Mouse (Mus musculus) kidney, embryonic 14.5 days (tissue): ENCODE results near the gene Phox2b. TPM values are rescaled to one million over a fixed set of nuclear protein-coding genes. Genes with fewer than 3 reads are reported as not detected.

Experiments used
- ATAC-seq: fragments of 200-750 bp; cut with Nextera tagmentation; 2 replicates; pipeline ENCODE4 v1.8.0; 2017; ENCODE audit warnings: moderate number of reproducible peaks, mild to moderate bottlenecking, moderate TSS enrichment, moderate library complexity; ENCODE audit not compliant: low FRiP score, low TSS enrichment
- H3K27ac ChIP-seq: fragments of 300-500 bp; sonication (generic); 2 replicates; pipeline ENCODE4 v1.5.1; 2014; ENCODE audit warnings: low read depth, mild to moderate bottlenecking, low read length, moderate library complexity, mixed read lengths
- H3K27me3 ChIP-seq: fragments of 300-500 bp; sonication (generic); 2 replicates; pipeline ENCODE4 v1.6.1; 2014; ENCODE audit warnings: mild to moderate bottlenecking, low read length; ENCODE audit not compliant: control insufficient read depth, insufficient read depth
- H3K36me3 ChIP-seq: fragments of 300-500 bp; sonication (generic); 2 replicates; pipeline ENCODE4 v1.6.1; 2014; ENCODE audit warnings: low read length, mixed read lengths; ENCODE audit not compliant: control insufficient read depth, insufficient read depth
- H3K4me1 ChIP-seq: fragments of 300-500 bp; sonication (generic); 2 replicates; pipeline ENCODE4 v1.6.1; 2014; ENCODE audit warnings: low read length, mixed read lengths; ENCODE audit not compliant: control insufficient read depth, insufficient read depth
- H3K4me2 ChIP-seq: fragments of 300-500 bp; sonication (generic); replicated peaks from 2 replicates; pipeline ENCODE4 v1.6.1; 2014; ENCODE audit warnings: low read depth, mild to moderate bottlenecking, low read length
- H3K4me3 ChIP-seq: fragments of 300-500 bp; sonication (generic); 2 replicates; pipeline ENCODE4 v1.5.1; 2014; ENCODE audit warnings: mild to moderate bottlenecking, low read length
- H3K9ac ChIP-seq: fragments of 300-500 bp; sonication (generic); 2 replicates; pipeline ENCODE4 v1.6.1; 2014; ENCODE audit warnings: low read depth, mild to moderate bottlenecking, low read length, moderate library complexity
- H3K9me3 ChIP-seq: fragments of 300-500 bp; sonication (generic); 2 replicates; pipeline ENCODE4 v1.6.1; 2016; ENCODE audit warnings: low read length; ENCODE audit not compliant: control insufficient read depth
- WGBS: fragments of 180-500 bp; shearing (Covaris S2); extraction: QIAGEN DNeasy Blood & Tissue Kit; methylation state at CpG from one replicate; pipeline ENCODE4 v1.1.7; 2014; 5-methylcytosine and 5-hydroxymethylcytosine counted together
- polyA plus RNA-seq: library from polyadenylated mRNA; unstranded; fragments of >200 nt; fragmentation: Nextera tagmentation; extraction: Ambion mirVana; gene quantifications from 2 replicates; pipeline ENCODE4 v1.2.1, GENCODE M21; 2014

The Phox2b gene
- polyA plus RNA-seq, 1 experiment from 2014 or later: not detected

GRCm38 (mm10) chr5:67101793-67102600 lies 2.9 kb upstream of the Phox2b start:
- Histone ChIP-seq H3K9me3 (no peaks in the 10 kb centered on the region), H3K27me3 (peaks cover 86% of the 10 kb centered on the region), H3K27ac (no peak overlapping the region), H3K4me1 (no peaks in the 10 kb centered on the region), H3K9ac (no peak overlapping the region), H3K4me3 (no peak overlapping the region), H3K4me2 (no peak overlapping the region), H3K36me3 (no peaks in the 10 kb centered on the region)
- 3% methylated on average over 28 of the region's 28 CpGs for WGBS
- ATAC-seq: peak; percentile 80

GRCm38 (mm10) chr5:67101395-67101760 lies 2.3 kb upstream of the Phox2b start:
- no peak for ATAC-seq
- 4% methylated on average over 9 of the region's 9 CpGs for WGBS
- no peak overlapping the region for H3K27ac ChIP-seq
- no peaks in the 10 kb centered on the region for H3K36me3 ChIP-seq
- H3K9ac ChIP-seq: no peak overlapping the region
- H3K9me3 ChIP-seq: no peaks in the 10 kb centered on the region
- no peaks in the 10 kb centered on the region for H3K4me1 ChIP-seq
- H3K27me3 ChIP-seq: peaks cover 88% of the 10 kb centered on the region
- H3K4me3 ChIP-seq: no peak overlapping the region
- H3K4me2 ChIP-seq: no peak overlapping the region

- H3K9ac ChIP-seq: no peak overlapping the region
- WGBS: 1% methylated on average over 34 of the region's 34 CpGs
- no peak overlapping the region for H3K27ac ChIP-seq
- H3K4me1 ChIP-seq: peaks cover 5% of the 10 kb centered on the region; the same call in 1 of the 2 replicates
- ATAC-seq: no peak
- no peak overlapping the region for H3K4me3 ChIP-seq
- H3K36me3 ChIP-seq: no peaks in the 10 kb centered on the region
- no peaks in the 10 kb centered on the region for H3K9me3 ChIP-seq
- H3K4me2 ChIP-seq: no peak overlapping the region
- peaks cover 89% of the 10 kb centered on the region for H3K27me3 ChIP-seq
These were observed 1.7 kb upstream of the Phox2b start for GRCm38 (mm10) chr5:67100564-67101394.

- H3K27me3 ChIP-seq: peaks cover 91% of the 10 kb centered on the region
- no peak overlapping the region for H3K4me2 ChIP-seq
- no peaks in the 10 kb centered on the region for H3K9me3 ChIP-seq
- peaks cover 5% of the 10 kb centered on the region; the same call in 1 of the 2 replicates for H3K4me1 ChIP-seq
- no peaks in the 10 kb centered on the region for H3K36me3 ChIP-seq
- WGBS: 1% methylated on average over 32 of the region's 32 CpGs
- H3K27ac ChIP-seq: no peak overlapping the region
- no peak overlapping the region for H3K9ac ChIP-seq
- ATAC-seq: no peak
- H3K4me3 ChIP-seq: no peak overlapping the region
These were observed 531 bp upstream of the Phox2b start for GRCm38 (mm10) chr5:67099393-67100271.

- ATAC-seq: no peak
- Histone ChIP-seq H3K9ac (no peak overlapping the region), H3K4me3 (no peak overlapping the region; the same call in 1 of the 2 replicates), H3K9me3 (no peaks in the 10 kb centered on the region), H3K27ac (no peak overlapping the region), H3K27me3 (peaks cover 89% of the 10 kb centered on the region), H3K4me2 (no peak overlapping the region), H3K36me3 (no peaks in the 10 kb centered on the region), H3K4me1 (peaks cover 5% of the 10 kb centered on the region; the same call in 1 of the 2 replicates)
- 1% methylated on average over 23 of the region's 23 CpGs for WGBS
These were observed 909 bp downstream of the Phox2b start for GRCm38 (mm10) chr5:67098051-67098732.

DNA sequence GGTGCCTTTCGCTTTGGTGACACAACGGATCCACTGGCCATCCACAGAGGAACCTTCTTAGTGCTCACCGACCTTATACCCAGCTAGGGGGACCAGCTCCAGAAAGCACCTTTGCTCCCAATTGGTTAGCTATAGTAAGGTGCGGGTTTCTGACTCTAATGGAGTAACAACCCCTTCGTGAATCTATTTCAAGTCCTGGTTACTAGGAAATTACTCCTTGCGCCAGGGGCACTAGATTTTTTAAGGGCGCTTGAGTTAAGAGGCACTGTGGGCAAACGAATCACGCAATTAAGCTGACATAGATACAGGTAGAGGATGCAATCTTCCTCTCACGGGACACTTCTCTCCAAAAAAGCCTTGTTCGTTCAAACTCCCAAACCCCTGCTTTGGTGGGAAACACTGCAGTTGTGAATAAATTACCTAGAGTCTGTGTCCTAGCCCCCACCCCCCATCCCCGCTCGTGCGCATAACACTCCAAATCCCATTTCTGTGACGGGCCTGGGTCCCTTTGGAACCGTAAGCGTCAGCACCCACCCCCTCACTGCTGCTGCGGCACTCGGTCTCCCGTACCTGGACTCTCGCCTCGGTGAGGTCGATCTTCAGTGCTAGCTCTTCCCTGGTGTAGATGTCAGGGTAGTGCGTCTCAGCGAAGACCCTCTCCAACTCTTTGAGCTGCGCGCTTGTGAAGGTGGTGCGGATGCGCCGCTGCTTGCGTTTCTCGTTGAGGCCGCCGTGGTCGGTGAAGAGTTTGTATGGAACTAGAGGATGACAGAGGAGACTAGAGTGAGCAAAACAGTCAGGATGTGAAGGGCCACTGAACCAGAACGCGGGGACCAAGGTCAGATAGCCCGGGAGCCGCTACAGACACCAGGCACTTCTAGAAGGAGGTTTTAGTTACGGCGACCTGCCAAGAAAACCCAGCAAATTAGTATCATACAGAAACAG lies 1.7 kb downstream of the Phox2b start:
- Histone ChIP-seq H3K36me3 (no peaks in the 10 kb centered on the region), H3K27me3 (peaks cover 89% of the 10 kb centered on the region), H3K4me2 (no peak overlapping the region), H3K27ac (no peak overlapping the region), H3K4me1 (peaks cover 5% of the 10 kb centered on the region; the same call in 1 of the 2 replicates), H3K4me3 (peak overlapping the region; percentile 9; the same call in 1 of the 2 replicates), H3K9ac (no peak overlapping the region), H3K9me3 (no peaks in the 10 kb centered on the region)
- under 1% methylated on average over 41 of the region's 41 CpGs for WGBS
- ATAC-seq: no peak

DNA sequence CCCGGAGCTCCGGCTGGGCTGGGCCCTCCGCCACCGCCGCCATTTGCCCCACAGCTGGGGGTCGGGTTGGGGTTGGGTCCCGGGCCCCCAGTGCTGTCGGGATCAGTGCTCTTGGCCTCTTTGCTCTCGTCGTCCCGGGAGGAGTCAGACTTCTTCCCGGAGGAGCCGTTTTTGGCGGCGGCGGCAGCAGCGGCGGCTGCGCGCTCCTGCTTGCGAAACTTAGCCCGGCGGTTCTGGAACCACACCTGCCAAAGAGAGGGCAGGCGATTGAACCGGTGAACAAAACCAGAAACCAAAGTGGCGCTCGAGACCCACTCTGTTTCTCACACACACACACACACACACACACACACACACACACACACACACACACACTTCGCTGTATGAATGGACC lies 2.7 kb downstream of the Phox2b start:
- H3K4me3 ChIP-seq: peak overlapping the region; percentile 35
- H3K9me3 ChIP-seq: no peaks in the 10 kb centered on the region
- 1% methylated on average over 28 of the region's 28 CpGs for WGBS
- peak overlapping the region; percentile 40 for H3K4me2 ChIP-seq
- no peaks in the 10 kb centered on the region for H3K36me3 ChIP-seq
- no peak overlapping the region for H3K27ac ChIP-seq
- peaks cover 89% of the 10 kb centered on the region for H3K27me3 ChIP-seq
- H3K4me1 ChIP-seq: peaks cover 5% of the 10 kb centered on the region; the same call in 1 of the 2 replicates
- no peak for ATAC-seq
- 0 out of 2 replicates have a peak overlapping the region, but pooled peaks have one; percentile 18 for H3K9ac ChIP-seq
